Mouse (Mus musculus): ENCODE results near the gene Cd5.

DNA sequence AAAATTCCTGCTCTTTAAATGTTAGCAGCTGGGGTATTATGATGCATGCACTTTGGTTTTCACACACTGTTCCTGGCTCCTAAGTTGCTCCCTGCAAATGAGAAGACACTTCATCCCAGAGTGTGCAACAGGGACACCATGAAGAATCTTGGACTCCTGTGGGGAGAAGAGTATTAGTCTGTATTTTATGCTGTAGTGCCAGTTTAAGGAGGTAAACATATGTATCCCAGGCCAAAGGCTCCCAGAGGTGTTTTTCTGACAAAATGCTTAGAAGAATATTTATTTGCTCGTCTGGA lies 60.1 kb downstream of the Cd5 start:
- no peak for TF ChIP-seq POLR2A (IDR thresholded peaks at IDR 0.05; ENCODE audit: extremely low read depth, insufficient read depth, low read length)
- no peak for TF ChIP-seq CTCF (IDR thresholded peaks at IDR 0.05; ENCODE audit: low read depth, low read length)
